Mouse (Mus musculus) liver, embryonic 18 days (tissue): ENCODE measurements around the gene Otof. TPM values are rescaled to one million over a fixed set of nuclear protein-coding genes. Genes with fewer than 3 reads are reported as not detected.

Source experiments
- polyA plus RNA-seq: library from polyadenylated mRNA; depleted of rRNA; stranded (reverse); fragments of >200 nt; gene quantifications from 2 replicates; pipeline ENCODE4 v1.2.3, GENCODE M21; 2012; rRNA removed

The Otof gene
- polyA plus RNA-seq = 0.01 TPM in 2 replicates

GRCm38 (mm10) chr5:30461821-30462220 is at the start of gene Otof:
Gene Otof (minus strand): TSS chr5:30461932.

DNA sequence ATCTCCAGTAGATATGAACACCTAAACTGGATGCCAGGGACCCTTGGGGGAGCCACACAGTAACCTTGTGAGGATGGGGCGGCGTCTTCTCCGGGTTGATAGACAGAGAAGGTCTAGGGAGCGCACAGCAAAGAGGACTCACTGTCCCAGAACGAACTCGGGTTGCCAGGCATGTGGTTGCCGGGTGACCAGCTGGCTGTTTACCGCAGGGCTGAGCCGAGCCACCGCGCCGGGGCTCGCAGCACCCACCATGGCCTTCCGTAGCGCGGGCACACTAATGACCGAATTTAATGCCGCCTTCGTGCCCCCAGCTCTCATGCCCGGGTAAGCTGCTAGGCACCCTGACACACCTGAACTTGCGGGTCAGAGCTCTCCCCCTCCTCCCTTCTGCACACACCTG is 4.1 kb upstream of the Otof start, which contains the start of gene 1700001C02Rik:
1700001C02Rik (plus strand) TSS at position 187 of the 400 bp plus-strand sequence.

Other genes starting within 250 kb of the Otof start
- 10.8 and 11.0 TPM in 2 replicates for gene Selenoi, start 229.4 kb downstream of the Otof start, polyA plus RNA-seq
- gene Drc1, start 180.5 kb downstream of the Otof start, polyA plus RNA-seq = 0.28 and 0.36 TPM in 2 replicates
- not detected in 2 replicates for gene 1700001C02Rik, start 4.1 kb upstream of the Otof start, polyA plus RNA-seq
- not detected in 2 replicates for gene Cib4, start 83.9 kb upstream of the Otof start, polyA plus RNA-seq
- gene Kcnk3, start 126.2 kb upstream of the Otof start, polyA plus RNA-seq = 0.09 and 0.14 TPM in 2 replicates
- gene Slc35f6, start 186.0 kb upstream of the Otof start, polyA plus RNA-seq = 14.8 and 15.6 TPM in 2 replicates
- 67.7 and 73.1 TPM in 2 replicates for gene Cenpa, start 204.8 kb upstream of the Otof start, polyA plus RNA-seq
- gene Dpysl5, start 249.6 kb upstream of the Otof start, polyA plus RNA-seq = 0.22 and 0.25 TPM in 2 replicates